In the genomic region with DNA sequence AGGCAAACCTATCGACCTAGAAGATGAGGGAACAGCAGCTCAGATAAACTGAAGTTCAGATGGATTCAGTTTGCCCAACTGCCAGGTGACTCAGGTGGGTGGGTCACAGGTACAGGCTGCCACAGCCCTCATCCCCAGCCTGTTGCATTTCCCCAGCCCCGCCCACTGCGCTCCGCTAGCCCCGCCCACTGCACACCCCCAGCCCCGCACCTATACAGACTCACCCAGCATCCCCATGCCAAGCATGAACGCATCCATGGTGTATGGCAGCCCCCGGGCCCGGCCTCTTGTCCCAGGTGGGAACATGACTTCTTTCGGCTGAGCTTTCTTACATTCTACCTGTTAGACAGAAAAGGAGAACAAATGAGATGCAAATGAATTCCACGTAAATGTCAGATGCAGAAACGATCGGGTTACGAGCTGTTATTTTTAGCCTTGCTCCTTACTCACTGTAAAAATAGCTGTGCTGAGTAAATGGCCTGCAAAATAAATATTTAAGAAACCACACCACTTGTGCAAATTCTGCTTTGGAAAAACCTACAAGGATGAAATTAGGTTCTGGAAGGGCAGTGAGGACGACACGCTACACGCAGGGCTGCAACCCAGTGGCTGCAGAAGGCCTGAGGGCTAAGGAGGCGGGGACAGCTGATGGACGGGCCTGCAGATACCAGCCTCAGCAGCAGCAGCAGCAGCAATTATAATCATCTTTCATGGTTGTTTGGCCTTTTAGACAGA, we compare ENCODE assay signal across 10 mouse cellular contexts.
A peak's percentile ranks its signal among the peaks of the same experiment; 100 is the strongest.
DNase-seq lines count a peak whose midpoint lies in the region; ATAC-seq and TF ChIP-seq lines count a peak whose summit lies in the region.
"Had no signal": no experiment of that assay in that cellular context is flagged by ENCODE, and none has a peak within 500 bp of the region (broad histone marks: within the 10 kb centered on the region; RNA-seq: fewer than 3 reads in every experiment).

No protein-coding gene starts in this region.

- no peak overlapping the region for H3K9ac ChIP-seq in lung, embryonic 15.5 days
- H3K9ac ChIP-seq in intestine, embryonic 16.5 days (ENCODE audit: low read depth, low read length) = no peak overlapping the region
- peak overlapping the region; percentile 31; the same call in 1 of the 2 replicates for H3K9ac ChIP-seq in stomach, postnatal 0 days (ENCODE audit: low read length)
- H3K9ac ChIP-seq: liver, embryonic 14.5 days had no signal

- no peak overlapping the region for H3K4me3 ChIP-seq in lung, embryonic 15.5 days
- no peak overlapping the region for H3K4me3 ChIP-seq in lung, adult 2 months (replicated peaks; ENCODE audit: extremely low read depth, low read depth, low read length)
- no peak overlapping the region for H3K4me3 ChIP-seq in intestine, embryonic 16.5 days (ENCODE audit: low read length)
- H3K4me3 ChIP-seq in stomach, postnatal 0 days (ENCODE audit: low read depth, low read length) = no peak overlapping the region

- H3K9me3 ChIP-seq in lung, embryonic 15.5 days = no peaks in the 10 kb centered on the region
- H3K9me3 ChIP-seq in intestine, embryonic 16.5 days (ENCODE audit: control insufficient read depth, low read length) = no peaks in the 10 kb centered on the region
- H3K9me3 ChIP-seq in stomach, postnatal 0 days (ENCODE audit: control insufficient read depth, low read length) = no peaks in the 10 kb centered on the region

- WGBS in lung, embryonic 15.5 days = 67% methylated on average over 19 of the region's 19 CpGs
- WGBS in lung, adult 2 months = 69% methylated on average over 19 of the region's 19 CpGs
- 62% methylated on average over 19 of the region's 19 CpGs for WGBS in intestine, embryonic 16.5 days
- WGBS in stomach, postnatal 0 days = 50% methylated on average over 19 of the region's 19 CpGs

- H3K4me2 ChIP-seq in lung, embryonic 15.5 days = no peak overlapping the region
- no peak overlapping the region for H3K4me2 ChIP-seq in intestine, embryonic 16.5 days (ENCODE audit: low read depth, low read length)
- H3K4me2 ChIP-seq in stomach, postnatal 0 days (replicated peaks; ENCODE audit: low read depth) = peak overlapping the region; percentile 31; the same call in 1 of the 2 replicates

- no peak for TF ChIP-seq EP300 in stomach, postnatal 0 days (optimal IDR thresholded peaks at IDR 0.05)

- peaks cover 25% of the 10 kb centered on the region for H3K4me1 ChIP-seq in lung, embryonic 15.5 days
- peaks cover 2% of the 10 kb centered on the region; the same call in 1 of the 2 replicates for H3K4me1 ChIP-seq in lung, adult 2 months (ENCODE audit: control insufficient read depth, insufficient read depth, low read length)
- peaks cover 18% of the 10 kb centered on the region for H3K4me1 ChIP-seq in intestine, embryonic 16.5 days (ENCODE audit: control insufficient read depth, insufficient read depth, low read length)
- peaks cover 6% of the 10 kb centered on the region for H3K4me1 ChIP-seq in stomach, postnatal 0 days (replicated peaks; ENCODE audit: control insufficient read depth, insufficient read depth)

- no peaks in the 10 kb centered on the region for H3K36me3 ChIP-seq in lung, embryonic 15.5 days
- H3K36me3 ChIP-seq in intestine, embryonic 16.5 days (ENCODE audit: control insufficient read depth, insufficient read depth, low read length) = no peaks in the 10 kb centered on the region
- no peaks in the 10 kb centered on the region for H3K36me3 ChIP-seq in stomach, postnatal 0 days (ENCODE audit: control insufficient read depth, insufficient read depth, low read length)

- no peak for ATAC-seq in lung, embryonic 15.5 days (ENCODE audit: borderline replicate concordance, extremely low read depth, low FRiP score, low TSS enrichment)
- ATAC-seq in intestine, embryonic 16.5 days = no peak; the same call in 1 of the 2 replicates
- peak; percentile 83 for ATAC-seq in stomach, postnatal 0 days (ENCODE audit: low FRiP score, low TSS enrichment)

- TF ChIP-seq POLR2A in lung, adult 2 months (IDR thresholded peaks at IDR 0.05; ENCODE audit: borderline replicate concordance, extremely low read depth, low read depth, low read length) = no peak

- H3K27me3 ChIP-seq in lung, embryonic 15.5 days = no peaks in the 10 kb centered on the region
- no peaks in the 10 kb centered on the region for H3K27me3 ChIP-seq in intestine, embryonic 16.5 days (replicated peaks; ENCODE audit: control insufficient read depth, insufficient read depth, low read length)
- no peaks in the 10 kb centered on the region for H3K27me3 ChIP-seq in stomach, postnatal 0 days (ENCODE audit: control insufficient read depth, insufficient read depth, low read length)

- DNase-seq in embryo, embryonic 10 days (ENCODE audit: low spot score) = peak; percentile 43
- no peak for DNase-seq in embryo, embryonic 10.5 days (ENCODE audit: low spot score)
- DNase-seq in lung, adult 2 months = no peak
- DNase-seq in stomach, postnatal 0 days (ENCODE audit: low spot score) = peak; percentile 85
- no peak for DNase-seq in frontal cortex, postnatal 14 days (ENCODE audit: low spot score in 2 of 2)
- no peak for DNase-seq in spleen, postnatal 14 days (ENCODE audit: low spot score in 2 of 2)
- DNase-seq: cerebellum, postnatal 25 days had no signal

- peak overlapping the region; percentile 29; the same call in 1 of the 2 replicates for H3K27ac ChIP-seq in lung, embryonic 15.5 days
- peak overlapping the region; percentile 36; the same call in 1 of the 2 replicates for H3K27ac ChIP-seq in intestine, embryonic 16.5 days (ENCODE audit: low read length)
- peak overlapping the region; percentile 63 for H3K27ac ChIP-seq in stomach, postnatal 0 days (replicated peaks)
- H3K27ac ChIP-seq: liver, embryonic 14.5 days had no signal

- TF ChIP-seq CTCF in lung, adult 2 months (IDR thresholded peaks at IDR 0.05; ENCODE audit: insufficient read depth, low read length) = no peak
- no peak for TF ChIP-seq CTCF in stomach, postnatal 0 days (IDR thresholded peaks at IDR 0.05; ENCODE audit: low read depth)

Comparison
In these comparisons a context has a peak if more than half of its experiments do, and no peak if none do; other contexts are left out.
1. DNase-seq: peak in embryo, embryonic 10 days (single experiment) and stomach, postnatal 0 days (single experiment); none in embryo, embryonic 10.5 days (single experiment), lung, adult 2 months (single experiment), frontal cortex, postnatal 14 days (0 of 2) and spleen, postnatal 14 days (0 of 2).
2. Peak in every context shown above with its lines, with median percentiles within 50 percentile points of each other: H3K27ac ChIP-seq.